Mouse (Mus musculus) erythroblast, embryonic 14.5 days (primary cell): ENCODE data around the gene Asb15.

ENCODE experiments used
- GATA1 ChIP-seq: IDR thresholded peaks from 2 replicates; pipeline ENCODE4 v1.6.1; 2012; ENCODE audit warnings: low read length, inconsistent platforms, mixed read lengths
- TAL1 ChIP-seq: IDR thresholded peaks from 3 replicates; pipeline ENCODE4 v1.6.1; 2012; ENCODE audit warnings: low read length, inconsistent platforms, mixed read lengths

DNA sequence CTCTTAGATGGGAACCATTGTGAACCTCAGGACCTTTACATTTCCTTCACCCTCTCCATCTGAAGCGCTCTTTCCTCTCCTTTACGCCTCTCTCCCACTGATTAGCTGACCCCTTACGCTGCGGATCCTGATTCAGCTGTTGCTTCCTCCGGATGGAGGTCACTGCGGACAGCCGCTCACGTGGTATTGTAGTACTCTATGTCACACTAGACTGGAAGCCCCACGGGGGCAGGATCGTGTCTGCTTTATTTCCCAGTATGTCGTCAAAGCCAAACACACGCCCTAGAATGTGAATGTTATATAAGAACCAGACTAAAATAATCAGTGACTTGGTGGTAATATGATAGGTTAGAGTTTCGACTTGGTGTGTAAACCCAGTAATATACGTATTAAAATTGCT lies 44.5 kb downstream of the Asb15 start:
- TF ChIP-seq GATA1 (no peak), TAL1 (no peak)
